Mouse (Mus musculus) adrenal gland, postnatal 36 days (tissue): Measurements from ENCODE around the gene Ttc23. TPM values are rescaled to one million over a fixed set of nuclear protein-coding genes. Genes with fewer than 3 reads are reported as not detected.

ENCODE experiments used
- DNase-seq, 2 experiments: peaks; one replicate each; pipeline ENCODE4 v3.0.0; 2021; ENCODE audit warnings: mixed read lengths in 1 of 2
- total RNA-seq, 2 experiments: library from RNA; stranded (reverse); gene quantifications; 2 replicates each; pipeline ENCODE4 v1.2.3; 2021

The Ttc23 gene
- total RNA-seq, 2 experiments from 2014 or later: 24.3 to 34.8 TPM

DNA sequence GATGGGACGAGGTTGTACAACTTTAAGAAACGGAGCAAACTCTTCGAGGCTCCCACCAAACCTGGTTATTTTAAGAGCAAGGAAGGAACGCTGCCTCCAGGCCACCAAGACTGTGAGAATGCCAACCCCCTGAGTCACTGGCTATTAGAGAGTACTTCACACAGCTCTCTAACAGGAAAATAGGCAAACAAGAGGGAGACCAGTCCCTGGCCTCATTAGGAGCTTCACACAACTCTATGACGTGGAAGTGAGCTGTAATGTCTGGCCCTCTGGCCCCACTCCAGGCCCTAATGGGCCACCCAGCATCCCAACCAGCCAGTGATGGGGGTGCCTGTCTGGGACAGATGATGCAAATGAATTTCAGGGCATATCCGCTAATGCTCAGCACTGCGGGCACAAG is 94.5 kb downstream of the Ttc23 start:
- no peak for DNase-seq

- no peak for DNase-seq
Observed at GRCm38 (mm10) chr7:67747731-67748305, 100.6 kb downstream of the Ttc23 start.

DNA sequence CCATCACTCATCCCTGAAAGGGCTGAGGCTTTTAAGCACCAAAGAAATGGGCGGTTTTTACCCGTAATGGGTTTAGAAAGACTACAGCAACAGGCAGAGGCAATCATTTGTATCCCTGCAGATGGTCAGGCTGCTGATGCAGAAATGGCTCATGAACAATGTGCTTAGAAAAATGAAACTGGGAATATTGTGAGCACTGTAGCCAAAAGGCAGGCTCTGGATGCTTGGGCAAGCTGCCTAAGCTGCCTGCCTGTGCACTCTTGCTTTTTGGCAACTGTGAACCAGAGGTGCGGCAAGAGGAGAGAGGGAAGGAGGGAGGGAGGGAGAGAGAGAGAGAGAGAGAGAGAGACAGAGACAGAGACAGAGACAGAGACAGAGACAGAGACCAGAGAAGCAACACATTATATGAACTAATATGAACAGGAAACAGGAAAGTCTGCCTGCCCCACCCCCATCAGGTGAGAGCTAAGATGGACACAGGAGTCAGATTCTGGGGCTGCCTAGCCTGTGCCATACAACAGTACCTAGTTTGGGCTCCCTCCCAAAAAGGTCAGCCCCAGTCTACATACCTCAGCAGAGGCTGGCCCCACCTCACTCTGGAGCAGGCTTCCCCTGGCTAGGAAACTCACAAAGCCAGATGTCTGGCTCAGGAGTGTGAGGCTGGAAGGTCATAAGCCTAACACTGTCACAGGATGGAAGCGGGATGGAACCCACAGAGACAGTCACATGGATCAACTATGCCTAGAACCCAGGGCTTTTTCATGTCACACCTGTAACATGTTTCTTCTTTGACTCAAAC is 102.4 kb downstream of the Ttc23 start:
- no peak for DNase-seq

GRCm38 (mm10) chr7:67754606-67755005 is 107.4 kb downstream of the Ttc23 start:
- no peak for DNase-seq

GRCm38 (mm10) chr7:67755366-67755765 is 108.2 kb downstream of the Ttc23 start:
- no peak for DNase-seq

DNA sequence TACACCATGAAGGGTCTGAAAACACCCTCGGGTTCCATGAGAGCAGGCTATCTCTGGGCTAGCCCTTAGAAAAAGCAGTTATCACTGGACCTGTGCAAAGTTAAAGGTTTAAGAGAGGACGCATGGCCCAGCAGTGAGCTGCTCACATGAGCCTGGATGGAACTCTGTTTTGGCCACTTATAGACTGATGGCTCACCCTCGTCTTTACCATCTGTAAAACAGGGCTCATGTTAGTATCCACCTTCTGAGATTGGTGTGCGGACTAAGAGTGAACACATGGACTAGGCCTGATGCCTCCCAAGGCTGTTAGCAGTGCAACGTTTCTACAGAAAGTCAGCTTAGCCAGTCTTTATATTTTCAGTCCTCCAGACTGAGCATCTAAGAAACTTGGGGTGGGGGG is 109.4 kb downstream of the Ttc23 start:
- DNase-seq: no peak

DNA sequence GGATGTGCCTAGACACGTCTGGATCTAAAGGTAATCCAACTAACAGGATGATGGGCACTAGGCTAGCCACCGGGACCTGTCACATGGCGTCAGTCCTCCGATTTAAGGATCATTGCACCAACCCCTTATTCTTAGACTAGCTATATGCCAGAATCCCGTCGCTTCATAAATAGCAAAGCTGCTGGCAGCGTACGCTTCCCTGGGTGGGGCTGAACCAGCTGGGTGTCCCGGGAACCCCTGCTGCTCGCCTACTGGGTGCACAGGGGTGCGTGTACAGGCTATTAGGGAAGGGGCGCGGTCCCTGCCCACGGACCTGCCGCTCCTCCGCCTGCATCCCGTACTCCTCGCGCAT is 111.3 kb downstream of the Ttc23 start:
- DNase-seq: no peak

GRCm38 (mm10) chr7:67758858-67759628 is 111.8 kb downstream of the Ttc23 start:
- DNase-seq: peak; percentile 58 to 69

- peak; percentile 96 to 97 for DNase-seq
Observed at GRCm38 (mm10) chr7:67759629-67759995, 112.4 kb downstream of the Ttc23 start, which contains the start of gene Synm. TSS of gene Synm (minus strand) at chr7:67759742.

GRCm38 (mm10) chr7:67763625-67764024 is 116.4 kb downstream of the Ttc23 start:
- DNase-seq: peak in 1 of 2 experiments; percentile 42

- peak; percentile 68 to 77 for DNase-seq
Observed at GRCm38 (mm10) chr7:67768125-67768524, 120.9 kb downstream of the Ttc23 start.

- DNase-seq: peak; percentile 78 to 84
Observed at GRCm38 (mm10) chr7:67769487-67769886, 122.3 kb downstream of the Ttc23 start.

GRCm38 (mm10) chr7:67772231-67772630 is 125.0 kb downstream of the Ttc23 start:
- no peak for DNase-seq

- no peak for DNase-seq
Observed at GRCm38 (mm10) chr7:67775623-67776022, 128.4 kb downstream of the Ttc23 start.

DNA sequence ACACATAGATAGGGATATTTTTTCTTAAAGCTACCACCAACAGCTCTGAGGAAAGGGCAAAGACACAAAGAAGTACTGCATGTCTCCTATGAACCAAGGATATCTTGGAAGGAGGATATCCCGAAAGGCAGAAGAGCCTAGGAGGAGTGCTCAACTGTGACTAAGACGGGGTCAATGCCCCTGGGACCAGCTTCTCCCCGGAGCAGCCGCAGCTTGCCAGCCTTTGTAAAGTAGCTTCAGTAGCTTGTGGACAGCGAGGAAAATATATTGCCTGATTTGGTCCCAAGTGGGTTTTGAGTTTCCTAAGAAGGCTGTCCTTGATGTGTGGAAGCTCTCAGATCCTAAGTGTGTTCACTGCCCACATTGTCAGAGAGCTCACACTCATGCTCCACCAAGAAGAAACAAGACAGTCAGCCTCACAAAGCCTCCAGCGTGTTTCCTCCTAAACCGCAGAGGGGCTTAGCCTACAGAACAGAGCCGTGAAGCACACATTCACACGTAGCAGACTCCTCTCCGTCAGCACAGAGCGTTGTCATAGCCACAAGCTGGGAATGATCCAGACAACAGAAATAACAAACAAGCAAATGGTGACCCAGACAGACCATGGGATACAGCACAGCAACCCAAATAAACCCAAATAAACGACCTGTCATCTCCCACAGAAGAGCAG is 129.6 kb downstream of the Ttc23 start:
- peak in 1 of 2 experiments; percentile 43 for DNase-seq

DNA sequence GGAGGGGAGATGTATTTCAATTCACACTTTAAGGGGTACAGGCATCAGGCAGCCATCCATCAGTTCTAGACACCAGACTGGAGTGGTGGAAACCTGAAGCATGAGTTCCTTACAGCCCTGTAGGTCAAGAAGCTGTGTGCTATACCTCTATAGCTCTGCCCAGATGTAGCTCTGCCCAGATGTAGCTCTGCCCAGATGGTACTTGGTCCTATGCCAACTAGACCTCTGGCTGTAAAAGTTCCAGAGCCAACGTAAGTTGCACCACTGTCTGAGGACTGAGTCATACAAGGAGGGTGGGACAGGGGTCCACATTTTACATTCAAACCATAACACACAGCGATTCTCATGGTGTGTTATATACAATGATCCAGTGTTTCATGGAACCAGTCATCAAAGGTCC is 140.7 kb downstream of the Ttc23 start:
- no peak for DNase-seq

GRCm38 (mm10) chr7:67788713-67789112 is 141.5 kb downstream of the Ttc23 start:
- peak; percentile 67 to 73 for DNase-seq

- no peak for DNase-seq
Observed at GRCm38 (mm10) chr7:67791256-67791655, 144.0 kb downstream of the Ttc23 start.

DNA sequence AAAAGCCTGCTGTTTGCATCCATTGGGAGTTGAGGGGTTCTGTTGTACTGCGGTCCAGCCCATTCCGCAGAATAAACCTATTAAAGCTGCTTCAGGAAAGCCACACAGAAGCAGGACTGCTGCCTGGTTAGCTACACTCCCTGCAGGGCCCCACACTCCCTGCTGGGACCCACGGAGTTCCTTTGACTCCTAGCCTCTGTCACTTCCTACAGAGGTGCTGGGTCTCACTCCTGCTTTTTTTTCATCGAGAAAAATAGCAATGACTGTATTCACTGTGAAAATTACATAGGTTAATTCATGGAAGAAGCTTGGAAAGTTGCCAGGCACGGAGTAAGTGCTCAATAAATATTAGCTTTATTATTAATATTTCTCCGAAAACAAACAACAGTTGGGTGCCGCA is 146.2 kb downstream of the Ttc23 start:
- DNase-seq: no peak

- DNase-seq: peak in 1 of 2 experiments; percentile 30
Observed at GRCm38 (mm10) chr7:67797065-67797464, 149.9 kb downstream of the Ttc23 start.

GRCm38 (mm10) chr7:67798476-67798875 is 151.3 kb downstream of the Ttc23 start:
- no peak for DNase-seq

- no peak for DNase-seq
Observed at GRCm38 (mm10) chr7:67800547-67800946, 153.3 kb downstream of the Ttc23 start.
